Mouse (Mus musculus) C2C12 (cell line): ENCODE measurements around the gene Uso1. TPM values are rescaled to one million over a fixed set of nuclear protein-coding genes. Genes with fewer than 3 reads are reported as not detected.

ENCODE experiments used
- H3K27me3 ChIP-seq: one replicate; pipeline ENCODE4 v1.6.1; 2011; ENCODE audit not compliant: control insufficient read depth, insufficient read depth, insufficient read length
- H3K36me3 ChIP-seq: one replicate; pipeline ENCODE4 v1.6.1; 2011; ENCODE audit not compliant: control insufficient read depth, insufficient read depth
- H3K4me3 ChIP-seq: one replicate; pipeline ENCODE4 v1.5.1; 2011; ENCODE audit warnings: mild to moderate bottlenecking, control low read depth; ENCODE audit not compliant: poor library complexity, insufficient read depth, severe bottlenecking
- H3K79me2 ChIP-seq: one replicate; pipeline ENCODE4 v1.6.1; 2011; ENCODE audit not compliant: control insufficient read depth, insufficient read depth
- H3K79me3 ChIP-seq: one replicate; pipeline ENCODE4 v1.6.1; 2011; ENCODE audit warnings: low read depth, control low read depth
- H3ac ChIP-seq: one replicate; pipeline ENCODE3; 2011; ENCODE audit warnings: low read depth; ENCODE audit not compliant: control insufficient read depth, insufficient read length
- CEBPB ChIP-seq: IDR thresholded peaks from one replicate; pipeline ENCODE4 v1.6.1; 2011; ENCODE audit warnings: low read depth, mild to moderate bottlenecking, control low read depth, moderate library complexity
- CTCF ChIP-seq: IDR thresholded peaks from one replicate; pipeline ENCODE4 v1.5.1; 2011; ENCODE audit not compliant: control insufficient read depth, insufficient read depth, insufficient read length
- FOSL1 ChIP-seq: IDR thresholded peaks from one replicate; pipeline ENCODE4 v1.8.0; 2011; ENCODE audit warnings: mild to moderate bottlenecking, low read length; ENCODE audit not compliant: poor library complexity, insufficient read depth, severe bottlenecking
- MAX ChIP-seq: IDR thresholded peaks from one replicate; pipeline ENCODE4 v1.6.1; 2011; ENCODE audit warnings: mild to moderate bottlenecking, control low read depth
- MYOD1 ChIP-seq: IDR thresholded peaks from one replicate; pipeline ENCODE4 v1.6.1; 2011; ENCODE audit warnings: low read depth; ENCODE audit not compliant: control insufficient read depth, insufficient read length
- MYOG ChIP-seq: IDR thresholded peaks from one replicate; pipeline ENCODE4 v1.6.1; 2011; ENCODE audit not compliant: control insufficient read depth, insufficient read length; ENCODE audit errors: extremely low read depth
- USF1 ChIP-seq: IDR thresholded peaks from one replicate; pipeline ENCODE4 v1.6.1; 2011; ENCODE audit warnings: low read depth, mild to moderate bottlenecking, control low read depth, moderate library complexity
- polyA plus RNA-seq: library from polyadenylated mRNA; unstranded; fragments of >200 nt; fragmentation: generic; extraction: Trizol; gene quantifications from one replicate; pipeline ENCODE4 v1.2.1, GENCODE M21; 2012; ENCODE audit warnings: missing spikeins

The Uso1 gene
- polyA plus RNA-seq, 1 experiment: 27.3 TPM

DNA sequence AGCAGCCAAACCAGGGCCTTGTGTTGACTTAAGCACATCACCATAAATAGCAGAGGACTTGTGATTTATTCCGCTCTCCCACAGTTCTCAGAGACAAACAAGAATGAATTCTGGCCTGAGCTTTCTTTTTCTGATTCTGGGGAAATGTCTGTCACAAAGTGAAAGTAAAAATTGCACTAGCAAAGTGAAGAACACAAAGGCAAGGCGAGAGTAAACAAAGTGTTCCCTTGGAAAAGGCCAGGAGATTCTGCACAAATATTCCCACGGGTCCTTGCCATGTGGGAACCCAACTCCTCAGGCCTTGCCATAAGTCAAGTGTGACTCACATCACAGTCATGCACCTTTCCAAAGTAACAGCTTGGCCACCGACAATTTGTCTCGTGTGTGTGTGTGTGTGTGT, 68.0 kb downstream of the Uso1 start:
- Histone ChIP-seq H3K4me3 (no peak overlapping the region), H3K36me3 (peaks cover 31% of the 10 kb centered on the region), H3ac (no peak overlapping the region), H3K79me2 (no peaks in the 10 kb centered on the region), H3K27me3 (no peaks in the 10 kb centered on the region), H3K79me3 (no peaks in the 10 kb centered on the region)
- TF ChIP-seq MAX (peak; percentile 22), FOSL1 (peak; percentile 2), MYOG (no peak)

DNA sequence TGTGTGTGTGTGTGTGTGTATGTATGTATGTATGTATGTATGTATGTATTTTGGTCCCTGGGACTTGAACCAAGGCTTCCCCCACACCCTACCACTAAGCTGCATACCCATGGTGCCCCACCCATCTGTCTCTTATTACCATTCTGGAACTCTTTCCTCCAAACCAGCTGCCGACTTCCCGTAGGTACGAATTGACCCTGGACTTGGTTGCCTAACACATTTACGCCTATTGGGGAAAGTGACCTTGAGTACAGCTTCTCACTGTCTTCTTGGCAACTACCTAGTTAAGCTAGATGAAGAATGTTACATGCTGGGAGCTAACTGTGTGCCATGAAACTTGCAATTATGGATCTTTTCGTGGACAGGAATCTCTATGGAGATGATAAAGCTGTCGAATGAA, 68.4 kb downstream of the Uso1 start:
- no peak overlapping the region for H3K4me3 ChIP-seq
- H3K79me2 ChIP-seq: no peaks in the 10 kb centered on the region
- TF ChIP-seq MAX: no peak
- TF ChIP-seq FOSL1: peak; percentile 0
- no peaks in the 10 kb centered on the region for H3K79me3 ChIP-seq
- H3ac ChIP-seq: no peak overlapping the region
- peaks cover 26% of the 10 kb centered on the region for H3K36me3 ChIP-seq
- no peaks in the 10 kb centered on the region for H3K27me3 ChIP-seq

DNA sequence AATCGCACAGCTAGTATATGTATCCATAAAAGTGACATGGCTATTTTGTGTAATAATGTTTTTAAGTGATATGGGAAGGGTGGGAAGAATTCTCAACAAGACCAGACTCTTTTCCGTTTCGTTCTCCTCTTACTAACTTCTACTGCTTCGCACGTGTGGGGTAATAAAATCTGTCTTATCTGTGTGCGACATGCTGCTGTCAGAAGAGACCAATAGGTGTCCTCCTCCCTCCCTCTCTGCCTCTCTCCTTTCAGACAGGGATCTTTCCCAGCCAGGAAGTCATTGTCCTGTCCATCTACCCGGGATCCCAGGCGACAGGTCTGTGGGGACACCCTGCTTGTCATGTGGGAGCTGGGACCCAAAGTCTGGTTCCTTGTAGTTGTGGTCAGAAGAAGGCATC, 72.5 kb downstream of the Uso1 start:
- no peak overlapping the region for H3K4me3 ChIP-seq
- peaks cover 4% of the 10 kb centered on the region for H3K36me3 ChIP-seq
- no peaks in the 10 kb centered on the region for H3K79me2 ChIP-seq
- H3K79me3 ChIP-seq: no peaks in the 10 kb centered on the region
- TF ChIP-seq MAX: no peak
- no peak for TF ChIP-seq MYOG
- no peak for TF ChIP-seq USF1
- no peak overlapping the region for H3ac ChIP-seq
- H3K27me3 ChIP-seq: no peaks in the 10 kb centered on the region

DNA sequence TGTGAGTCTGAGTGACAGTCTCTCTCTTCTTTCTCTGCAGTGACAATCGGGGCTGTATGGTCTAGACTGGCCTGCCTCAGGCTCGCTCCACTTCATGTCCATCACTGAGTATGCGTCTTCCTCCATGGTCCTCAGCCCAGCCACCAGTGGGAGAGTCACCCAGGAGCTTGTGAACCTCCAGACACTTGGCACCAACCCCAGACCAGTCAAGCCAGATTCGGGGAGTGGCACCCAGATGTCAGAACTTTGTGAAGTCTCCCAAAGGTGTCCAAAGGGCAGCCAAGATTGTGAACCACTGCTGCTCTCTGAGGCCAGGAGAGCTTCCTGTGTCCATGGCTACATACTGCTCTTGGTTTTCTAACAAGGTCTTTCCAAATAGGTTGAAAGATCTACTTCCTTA, 74.5 kb downstream of the Uso1 start:
- Histone ChIP-seq H3K27me3 (no peaks in the 10 kb centered on the region), H3K79me2 (no peaks in the 10 kb centered on the region), H3K79me3 (no peaks in the 10 kb centered on the region), H3ac (no peak overlapping the region), H3K4me3 (no peak overlapping the region), H3K36me3 (no peaks in the 10 kb centered on the region)
- TF ChIP-seq FOSL1 (no peak), USF1 (no peak), CEBPB (no peak), CTCF (no peak), MAX (no peak), MYOD1 (no peak), MYOG (no peak)

DNA sequence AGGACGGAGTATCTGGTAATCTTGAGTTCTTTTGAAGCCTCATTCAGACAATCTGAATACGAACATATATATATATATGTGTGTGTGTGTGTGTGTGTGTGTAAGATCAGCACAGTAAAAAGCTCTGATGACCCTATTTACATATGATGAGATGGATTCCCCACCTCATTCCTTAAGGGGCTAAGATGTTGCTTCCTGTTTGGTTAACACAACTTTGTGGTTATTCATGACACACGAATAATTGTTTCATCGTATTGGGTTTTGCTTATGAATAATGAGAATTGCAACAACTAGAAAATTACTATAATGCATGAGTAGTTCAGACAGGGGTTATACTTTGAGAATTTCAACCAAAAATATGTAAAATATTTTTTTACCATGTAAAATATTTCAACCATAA, 77.6 kb downstream of the Uso1 start, which contains the start of gene U90926:
Gene U90926 (minus strand): TSS at position 101 of the 400 bp plus-strand sequence.
- H3K36me3 ChIP-seq: no peaks in the 10 kb centered on the region
- H3K4me3 ChIP-seq: no peak within 1 kb of the TSS
- H3ac ChIP-seq: no peak within 1 kb of the TSS
- H3K27me3 ChIP-seq: no peaks in the 10 kb centered on the region
- no peaks in the 10 kb centered on the region for H3K79me2 ChIP-seq
- no peaks in the 10 kb centered on the region for H3K79me3 ChIP-seq
- TF ChIP-seq FOSL1 (no peak), MAX (no peak), CTCF (no peak), USF1 (no peak), CEBPB (no peak), MYOG (no peak), MYOD1 (no peak)

DNA sequence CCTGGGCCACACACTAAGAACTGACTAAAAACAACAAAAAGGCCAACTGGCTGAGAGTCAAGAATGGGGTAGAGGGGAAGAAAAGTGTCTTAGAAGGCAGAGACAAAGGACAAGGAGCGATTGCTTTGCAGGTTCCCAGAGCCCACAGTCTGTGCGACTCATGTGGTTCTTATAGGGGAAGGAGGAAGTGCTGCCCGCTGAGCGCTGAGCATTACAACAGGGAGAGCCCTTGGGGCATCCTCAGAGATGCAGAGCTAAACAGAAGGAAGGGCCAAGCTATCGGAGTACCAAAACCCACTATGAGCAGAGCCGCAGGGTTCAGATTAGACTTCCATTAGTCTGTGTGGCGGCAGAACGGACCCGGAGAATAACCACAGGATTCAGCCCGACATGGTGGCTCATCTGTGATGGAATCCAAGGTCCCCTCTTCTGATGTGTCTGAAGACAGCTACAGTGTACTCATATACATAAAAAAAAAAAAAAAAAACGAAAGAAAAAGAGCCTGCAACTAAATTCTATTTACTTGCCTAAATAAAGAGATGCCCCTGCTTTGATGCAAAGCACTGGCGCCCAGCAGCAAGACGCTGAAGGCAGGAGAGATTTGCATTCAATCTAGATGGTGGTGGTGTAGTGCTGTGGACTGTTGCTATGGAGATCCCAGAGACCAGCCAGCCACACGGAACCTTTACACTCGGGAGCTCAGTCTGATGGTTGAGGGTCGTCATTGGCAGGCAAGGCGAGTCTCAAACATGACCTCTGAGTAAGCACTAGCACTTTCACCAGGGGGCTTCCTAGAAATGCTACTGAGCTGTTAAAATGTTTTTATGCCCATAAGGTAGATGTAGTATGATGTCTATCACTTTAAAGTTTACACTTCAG, 81.4 kb downstream of the Uso1 start:
- no peak for TF ChIP-seq USF1
- Histone ChIP-seq H3K27me3 (no peaks in the 10 kb centered on the region), H3K79me2 (no peaks in the 10 kb centered on the region), H3K36me3 (no peaks in the 10 kb centered on the region), H3K4me3 (no peak overlapping the region), H3K79me3 (no peaks in the 10 kb centered on the region), H3ac (no peak overlapping the region)
